Mouse (Mus musculus): Measurements from ENCODE around the gene Nbl1. TPM values are rescaled to one million over a fixed set of nuclear protein-coding genes. Genes with fewer than 3 reads are reported as not detected.

Nbl1 gene
- polyA plus RNA-seq, 1 experiment from 2014 or later = 51.8 TPM

- peaks cover 5% of the 10 kb centered on the region; the same call in 1 of the 2 replicates for H3K4me1 ChIP-seq (ENCODE audit: control insufficient read depth, insufficient read depth, low read length)
- H3K27me3 ChIP-seq (ENCODE audit: control insufficient read depth, insufficient read depth, low read length) = no peaks in the 10 kb centered on the region
- no peak overlapping the region for H3K4me3 ChIP-seq (ENCODE audit: low read depth, low read length)
- no peak overlapping the region for H3K9ac ChIP-seq (ENCODE audit: low read length)
- no peak overlapping the region for H3K27ac ChIP-seq (replicated peaks; ENCODE audit: low read depth, low read length)
- ATAC-seq (ENCODE audit: insufficient number of reproducible peaks, low FRiP score, low TSS enrichment, low read depth) = no peak
- 79% methylated on average over 17 of the region's 17 CpGs for WGBS
- H3K4me2 ChIP-seq (ENCODE audit: low read depth, severe bottlenecking) = no peak overlapping the region
- no peaks in the 10 kb centered on the region; the same call in 1 of the 2 replicates for H3K9me3 ChIP-seq (ENCODE audit: control insufficient read depth, low read length)
- no peaks in the 10 kb centered on the region for H3K36me3 ChIP-seq (ENCODE audit: control insufficient read depth, insufficient read depth, low read length)
- DNase-seq (ENCODE audit: low spot score) = no peak
Measured at GRCm38 (mm10) chr4:139037795-139038607, 54.8 kb downstream of the Nbl1 start.

GRCm38 (mm10) chr4:139035799-139036198, 57.0 kb downstream of the Nbl1 start:
- no peak for ATAC-seq (ENCODE audit: insufficient number of reproducible peaks, low FRiP score, low TSS enrichment, low read depth)
- Histone ChIP-seq H3K36me3 (ENCODE audit: control insufficient read depth, insufficient read depth, low read length) (no peaks in the 10 kb centered on the region), H3K4me2 (ENCODE audit: low read depth, severe bottlenecking) (no peak overlapping the region), H3K4me1 (ENCODE audit: control insufficient read depth, insufficient read depth, low read length) (peaks cover 5% of the 10 kb centered on the region; the same call in 1 of the 2 replicates), H3K27ac (replicated peaks; ENCODE audit: low read depth, low read length) (no peak overlapping the region), H3K27me3 (ENCODE audit: control insufficient read depth, insufficient read depth, low read length) (no peaks in the 10 kb centered on the region), H3K4me3 (ENCODE audit: low read depth, low read length) (no peak overlapping the region), H3K9ac (ENCODE audit: low read length) (no peak overlapping the region), H3K9me3 (ENCODE audit: control insufficient read depth, low read length) (no peaks in the 10 kb centered on the region; the same call in 1 of the 2 replicates)
- 95% methylated on average over 3 of the region's 3 CpGs for WGBS
- DNase-seq (ENCODE audit: low spot score) = no peak

GRCm38 (mm10) chr4:139034942-139035341, 57.9 kb downstream of the Nbl1 start:
- Histone ChIP-seq H3K36me3 (ENCODE audit: control insufficient read depth, insufficient read depth, low read length) (no peaks in the 10 kb centered on the region), H3K9ac (ENCODE audit: low read length) (no peak overlapping the region), H3K27me3 (ENCODE audit: control insufficient read depth, insufficient read depth, low read length) (no peaks in the 10 kb centered on the region), H3K4me2 (ENCODE audit: low read depth, severe bottlenecking) (no peak overlapping the region), H3K27ac (replicated peaks; ENCODE audit: low read depth, low read length) (no peak overlapping the region), H3K4me3 (ENCODE audit: low read depth, low read length) (no peak overlapping the region), H3K9me3 (ENCODE audit: control insufficient read depth, low read length) (no peaks in the 10 kb centered on the region; the same call in 1 of the 2 replicates), H3K4me1 (ENCODE audit: control insufficient read depth, insufficient read depth, low read length) (no peaks in the 10 kb centered on the region)
- ATAC-seq (ENCODE audit: insufficient number of reproducible peaks, low FRiP score, low TSS enrichment, low read depth) = no peak
- DNase-seq (ENCODE audit: low spot score) = no peak
- WGBS = 87% methylated on average over 3 of the region's 3 CpGs

GRCm38 (mm10) chr4:139034540-139034939, 58.3 kb downstream of the Nbl1 start:
- H3K9ac ChIP-seq (ENCODE audit: low read length) = no peak overlapping the region
- no peak overlapping the region for H3K27ac ChIP-seq (replicated peaks; ENCODE audit: low read depth, low read length)
- 46% methylated on average over 4 of the region's 4 CpGs for WGBS
- no peak overlapping the region for H3K4me3 ChIP-seq (ENCODE audit: low read depth, low read length)
- no peaks in the 10 kb centered on the region for H3K27me3 ChIP-seq (ENCODE audit: control insufficient read depth, insufficient read depth, low read length)
- no peak overlapping the region for H3K4me2 ChIP-seq (ENCODE audit: low read depth, severe bottlenecking)
- no peak for DNase-seq (ENCODE audit: low spot score)
- H3K36me3 ChIP-seq (ENCODE audit: control insufficient read depth, insufficient read depth, low read length) = no peaks in the 10 kb centered on the region
- H3K4me1 ChIP-seq (ENCODE audit: control insufficient read depth, insufficient read depth, low read length) = no peaks in the 10 kb centered on the region
- ATAC-seq (ENCODE audit: insufficient number of reproducible peaks, low FRiP score, low TSS enrichment, low read depth) = no peak
- no peaks in the 10 kb centered on the region; the same call in 1 of the 2 replicates for H3K9me3 ChIP-seq (ENCODE audit: control insufficient read depth, low read length)

GRCm38 (mm10) chr4:139034010-139034367, 58.8 kb downstream of the Nbl1 start:
- no peak for ATAC-seq (ENCODE audit: insufficient number of reproducible peaks, low FRiP score, low TSS enrichment, low read depth)
- no peak overlapping the region for H3K4me2 ChIP-seq (ENCODE audit: low read depth, severe bottlenecking)

GRCm38 (mm10) chr4:139033263-139034009, 59.4 kb downstream of the Nbl1 start:
- WGBS = 90% methylated on average over 11 of the region's 11 CpGs
- Histone ChIP-seq H3K9me3 (ENCODE audit: control insufficient read depth, low read length) (no peaks in the 10 kb centered on the region; the same call in 1 of the 2 replicates), H3K36me3 (ENCODE audit: control insufficient read depth, insufficient read depth, low read length) (no peaks in the 10 kb centered on the region), H3K9ac (ENCODE audit: low read length) (no peak overlapping the region), H3K4me1 (ENCODE audit: control insufficient read depth, insufficient read depth, low read length) (no peaks in the 10 kb centered on the region), H3K4me2 (ENCODE audit: low read depth, severe bottlenecking) (no peak overlapping the region), H3K27ac (replicated peaks; ENCODE audit: low read depth, low read length) (no peak overlapping the region), H3K4me3 (ENCODE audit: low read depth, low read length) (no peak overlapping the region), H3K27me3 (ENCODE audit: control insufficient read depth, insufficient read depth, low read length) (no peaks in the 10 kb centered on the region)
- no peak for DNase-seq (ENCODE audit: low spot score)
- ATAC-seq (ENCODE audit: insufficient number of reproducible peaks, low FRiP score, low TSS enrichment, low read depth) = no peak

More at GRCm38 (mm10) chr4:139034010-139034367, 58.8 kb downstream of the Nbl1 start:
- H3K9ac ChIP-seq (ENCODE audit: low read length) = no peak overlapping the region
- H3K4me3 ChIP-seq (ENCODE audit: low read depth, low read length) = no peak overlapping the region
- DNase-seq (ENCODE audit: low spot score) = no peak
- 84% methylated on average over 8 of the region's 8 CpGs for WGBS
- no peaks in the 10 kb centered on the region; the same call in 1 of the 2 replicates for H3K9me3 ChIP-seq (ENCODE audit: control insufficient read depth, low read length)
- H3K4me1 ChIP-seq (ENCODE audit: control insufficient read depth, insufficient read depth, low read length) = no peaks in the 10 kb centered on the region
- H3K27ac ChIP-seq (replicated peaks; ENCODE audit: low read depth, low read length) = no peak overlapping the region
- no peaks in the 10 kb centered on the region for H3K36me3 ChIP-seq (ENCODE audit: control insufficient read depth, insufficient read depth, low read length)
- H3K27me3 ChIP-seq (ENCODE audit: control insufficient read depth, insufficient read depth, low read length) = no peaks in the 10 kb centered on the region

GRCm38 (mm10) chr4:139032521-139032920, 60.3 kb downstream of the Nbl1 start:
- no peaks in the 10 kb centered on the region for H3K27me3 ChIP-seq (ENCODE audit: control insufficient read depth, insufficient read depth, low read length)
- H3K9me3 ChIP-seq (ENCODE audit: control insufficient read depth, low read length) = no peaks in the 10 kb centered on the region; the same call in 1 of the 2 replicates
- no peak overlapping the region for H3K4me2 ChIP-seq (ENCODE audit: low read depth, severe bottlenecking)
- H3K36me3 ChIP-seq (ENCODE audit: control insufficient read depth, insufficient read depth, low read length) = no peaks in the 10 kb centered on the region
- no peak overlapping the region for H3K4me3 ChIP-seq (ENCODE audit: low read depth, low read length)
- H3K4me1 ChIP-seq (ENCODE audit: control insufficient read depth, insufficient read depth, low read length) = no peaks in the 10 kb centered on the region
- H3K9ac ChIP-seq (ENCODE audit: low read length) = no peak overlapping the region
- H3K27ac ChIP-seq (replicated peaks; ENCODE audit: low read depth, low read length) = no peak overlapping the region
- ATAC-seq (ENCODE audit: insufficient number of reproducible peaks, low FRiP score, low TSS enrichment, low read depth) (no peak), DNase-seq (ENCODE audit: low spot score) (no peak)
- WGBS = 67% methylated on average over 12 of the region's 12 CpGs
